Mouse (Mus musculus): Measurements from ENCODE around the gene Fam189a1. TPM values are rescaled to one million over a fixed set of nuclear protein-coding genes. Genes with fewer than 3 reads are reported as not detected.

The Fam189a1 gene
- polyA plus RNA-seq, 1 experiment from 2014 or later = 2.4 TPM

DNA sequence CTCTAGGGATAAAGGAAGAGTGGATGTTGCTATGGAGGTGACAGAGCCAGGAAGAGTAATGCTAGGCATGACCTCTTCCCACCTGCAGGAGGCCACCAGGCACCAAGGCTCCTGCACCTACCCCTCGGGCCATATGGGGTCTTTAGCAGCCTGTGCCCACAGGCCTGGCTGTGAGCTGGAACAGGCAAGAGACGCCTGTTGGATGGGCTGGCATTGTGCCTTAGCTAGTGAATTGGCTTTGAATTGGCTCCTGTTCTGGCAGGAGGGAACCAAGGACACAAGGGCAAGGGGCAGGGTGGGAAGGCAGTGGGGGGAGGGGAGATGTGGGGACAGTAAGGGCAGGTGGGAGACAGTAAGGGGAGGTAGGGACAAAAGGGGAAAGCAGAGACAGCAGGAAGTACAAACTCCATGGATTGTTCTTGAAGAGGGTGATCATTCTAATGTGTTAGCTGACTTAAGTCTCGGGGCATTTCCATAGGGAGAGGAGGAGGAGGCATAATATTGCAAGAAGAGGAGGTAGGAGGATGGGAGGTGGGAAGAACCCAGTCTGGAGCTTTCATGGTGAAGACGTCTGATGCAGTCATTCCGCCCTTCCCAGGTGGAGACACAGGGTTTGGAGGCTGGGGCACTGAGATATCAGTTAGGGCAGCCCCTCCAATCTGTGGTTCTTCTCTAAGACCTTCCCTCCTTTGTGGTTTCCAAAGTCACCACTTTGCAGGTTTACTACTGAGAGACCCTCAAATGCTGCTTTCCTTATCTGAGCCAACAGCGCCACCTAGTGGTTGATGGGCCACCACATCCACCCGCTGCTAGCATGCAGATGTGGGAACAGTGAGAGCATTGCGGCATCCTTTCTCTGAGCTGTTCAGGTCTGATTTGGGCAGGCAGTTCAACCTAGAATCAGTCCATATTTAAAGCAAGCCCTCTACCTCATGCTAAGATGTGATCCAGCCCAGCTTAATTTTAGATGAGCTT, 414.8 kb downstream of the Fam189a1 start:
- Histone ChIP-seq H3K27ac (peak overlapping the region; percentile 23; the same call in 1 of the 2 replicates), H3K36me3 (peaks cover 42% of the 10 kb centered on the region), H3K27me3 (ENCODE audit: insufficient read depth, poor library complexity, severe bottlenecking) (peaks cover 19% of the 10 kb centered on the region), H3K4me1 (replicated peaks) (peaks cover 32% of the 10 kb centered on the region), H3K4me3 (no peak overlapping the region), H3K9me3 (no peaks in the 10 kb centered on the region)
- DNase-seq (ENCODE audit: low spot score) = peak; percentile 90
- 32% methylated on average over 8 of the region's 8 CpGs for WGBS

DNA sequence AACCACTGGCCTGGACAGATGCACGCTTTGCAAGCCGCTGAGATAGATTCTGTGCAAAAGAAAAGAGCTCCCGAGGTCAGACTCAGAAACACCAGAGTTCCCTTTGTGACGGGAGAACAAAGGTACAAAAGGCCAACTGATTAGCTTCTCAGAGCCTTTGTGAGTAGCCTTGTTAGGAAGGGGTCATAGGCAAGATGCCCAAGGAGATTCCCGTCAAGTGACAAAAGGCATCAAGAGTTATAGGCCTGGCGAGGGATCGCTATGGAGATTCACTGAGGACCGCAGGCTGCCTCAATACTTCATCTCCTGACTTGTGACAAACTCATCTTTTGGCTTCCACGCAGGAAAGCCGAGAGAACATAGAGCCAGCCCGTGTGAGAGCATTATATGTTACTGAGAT, 417.2 kb downstream of the Fam189a1 start:
- 30% methylated on average over 11 of the region's 11 CpGs for WGBS
- DNase-seq (ENCODE audit: low spot score) = peak; percentile 36
- H3K4me1 ChIP-seq (replicated peaks) = peaks cover 32% of the 10 kb centered on the region
- peak overlapping the region; percentile 13; the same call in 1 of the 2 replicates for H3K27ac ChIP-seq
- no peaks in the 10 kb centered on the region for H3K9me3 ChIP-seq
- H3K4me3 ChIP-seq = no peak overlapping the region
- H3K27me3 ChIP-seq (ENCODE audit: insufficient read depth, poor library complexity, severe bottlenecking) = peaks cover 22% of the 10 kb centered on the region
- H3K36me3 ChIP-seq = peaks cover 21% of the 10 kb centered on the region

DNA sequence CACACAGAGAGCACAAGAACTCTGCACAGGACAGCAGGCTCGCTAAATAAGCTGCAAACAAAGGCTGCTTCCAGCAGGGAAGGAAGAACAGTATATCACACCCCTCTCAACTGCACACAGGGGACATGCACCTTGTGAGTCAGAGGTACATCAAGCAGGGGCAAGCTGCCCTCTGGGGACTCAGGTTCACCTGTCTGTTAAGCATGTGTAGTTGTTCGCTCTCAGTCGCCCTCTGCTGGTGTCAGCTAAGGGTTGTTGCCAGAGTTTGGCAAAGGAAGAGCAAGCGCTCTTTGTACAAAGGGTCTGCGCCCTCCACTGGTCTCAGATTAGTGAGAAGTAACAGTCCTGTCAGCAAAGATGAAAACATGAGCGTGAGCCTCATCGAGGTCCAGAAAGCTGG, 426.6 kb downstream of the Fam189a1 start:
- 31% methylated on average over 7 of the region's 7 CpGs for WGBS
- H3K4me3 ChIP-seq = no peak overlapping the region
- DNase-seq (ENCODE audit: low spot score) = peak; percentile 73
- no peaks in the 10 kb centered on the region for H3K36me3 ChIP-seq
- 0 out of 2 replicates have a peak, but pooled peaks cover 7% of the 10 kb centered on the region for H3K4me1 ChIP-seq (replicated peaks)
- no peaks in the 10 kb centered on the region for H3K27me3 ChIP-seq (ENCODE audit: insufficient read depth, poor library complexity, severe bottlenecking)
- no peaks in the 10 kb centered on the region for H3K9me3 ChIP-seq
- no peak overlapping the region for H3K27ac ChIP-seq

DNA sequence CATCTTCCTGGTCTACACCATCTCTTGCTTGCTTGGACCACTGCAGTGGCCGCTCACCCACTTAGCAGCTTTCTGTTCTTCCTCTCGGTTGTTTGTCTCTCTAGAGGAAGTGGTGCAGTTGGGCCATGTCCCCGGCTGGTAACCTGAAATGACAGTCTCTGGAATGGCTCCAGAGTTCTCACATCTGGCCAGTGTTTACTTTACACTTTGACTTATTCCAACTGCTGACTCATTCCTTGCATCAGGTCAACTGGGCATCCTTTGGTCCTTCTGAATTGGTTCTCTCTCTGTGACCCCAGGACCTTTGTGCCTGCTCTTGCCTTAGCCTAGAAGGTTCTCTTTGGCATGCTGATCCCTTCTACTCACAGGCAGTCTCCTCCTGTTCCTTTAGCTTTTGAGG, 427.6 kb downstream of the Fam189a1 start:
- no peaks in the 10 kb centered on the region for H3K36me3 ChIP-seq
- H3K4me1 ChIP-seq (replicated peaks) = 0 out of 2 replicates have a peak, but pooled peaks cover 7% of the 10 kb centered on the region
- WGBS = 84% methylated on average over 3 of the region's 3 CpGs
- no peak overlapping the region for H3K4me3 ChIP-seq
- H3K9me3 ChIP-seq = no peaks in the 10 kb centered on the region
- H3K27ac ChIP-seq = no peak overlapping the region
- DNase-seq (ENCODE audit: low spot score) = no peak
- no peaks in the 10 kb centered on the region for H3K27me3 ChIP-seq (ENCODE audit: insufficient read depth, poor library complexity, severe bottlenecking)

DNA sequence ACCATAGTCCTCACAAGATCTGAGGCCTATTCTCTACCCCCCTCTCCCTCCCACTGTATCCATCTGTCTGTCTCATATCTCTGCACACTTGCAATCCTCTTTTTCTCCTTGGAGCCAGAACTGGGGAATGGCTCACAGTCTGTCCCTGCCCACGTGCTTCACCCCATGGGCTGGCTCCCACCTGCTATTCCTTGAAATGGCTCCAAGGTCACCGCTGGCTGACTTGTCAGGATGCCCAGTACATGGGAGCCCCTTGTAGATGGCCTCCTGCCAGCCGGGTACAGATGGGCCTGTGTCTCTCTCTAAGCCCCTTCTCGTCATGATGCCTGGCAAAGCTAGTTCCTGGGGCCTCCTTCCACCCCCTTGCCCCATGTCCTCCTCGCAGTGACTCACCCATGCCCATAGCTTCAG, 428.2 kb downstream of the Fam189a1 start:
- Histone ChIP-seq H3K9me3 (no peaks in the 10 kb centered on the region), H3K4me3 (no peak overlapping the region), H3K36me3 (no peaks in the 10 kb centered on the region), H3K4me1 (replicated peaks) (0 out of 2 replicates have a peak, but pooled peaks cover 7% of the 10 kb centered on the region), H3K27ac (no peak overlapping the region), H3K27me3 (ENCODE audit: insufficient read depth, poor library complexity, severe bottlenecking) (no peaks in the 10 kb centered on the region)
- 91% methylated on average over 5 of the region's 5 CpGs for WGBS
- no peak for DNase-seq (ENCODE audit: low spot score)

DNA sequence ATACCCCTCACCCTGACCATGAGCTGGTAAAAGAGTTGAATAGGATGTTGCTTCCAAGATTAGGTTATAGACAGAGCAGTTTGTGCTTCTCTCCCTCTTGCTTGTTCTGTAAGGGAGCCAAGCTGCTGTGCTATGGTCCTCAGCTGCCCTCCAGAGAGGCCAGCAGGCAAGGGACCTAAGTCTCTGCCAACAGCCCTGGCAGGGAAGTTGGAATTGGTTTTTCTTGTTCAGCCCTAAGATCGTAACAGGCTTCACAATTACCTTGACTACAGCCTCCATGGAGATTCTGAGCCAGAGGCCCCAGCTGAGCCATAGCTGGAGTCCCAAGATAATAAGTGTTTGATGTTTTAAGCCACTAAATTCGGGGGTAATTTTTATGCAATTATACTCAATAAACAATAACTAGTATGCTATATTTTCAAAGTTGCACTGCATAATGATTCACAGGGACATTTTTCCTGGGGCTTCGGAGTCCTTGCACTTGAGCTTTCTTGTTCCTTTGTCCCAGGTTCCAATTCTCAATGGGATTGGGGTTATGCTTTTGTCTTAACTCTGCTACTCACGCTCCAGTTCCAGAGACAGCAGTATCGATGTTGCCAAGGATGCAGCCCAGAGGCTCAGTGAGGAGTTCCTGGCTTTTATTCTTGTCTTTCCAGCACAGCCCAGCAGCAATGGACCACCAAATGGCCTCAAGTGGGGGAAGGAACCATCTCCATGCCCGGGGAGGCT, 430.2 kb downstream of the Fam189a1 start:
- DNase-seq (ENCODE audit: low spot score) = no peak
- WGBS = 85% methylated on average over 6 of the region's 6 CpGs
- Histone ChIP-seq H3K27ac (no peak overlapping the region), H3K27me3 (ENCODE audit: insufficient read depth, poor library complexity, severe bottlenecking) (no peaks in the 10 kb centered on the region), H3K4me1 (replicated peaks) (0 out of 2 replicates have a peak, but pooled peaks cover 7% of the 10 kb centered on the region), H3K4me3 (no peak overlapping the region), H3K36me3 (no peaks in the 10 kb centered on the region), H3K9me3 (no peaks in the 10 kb centered on the region)

DNA sequence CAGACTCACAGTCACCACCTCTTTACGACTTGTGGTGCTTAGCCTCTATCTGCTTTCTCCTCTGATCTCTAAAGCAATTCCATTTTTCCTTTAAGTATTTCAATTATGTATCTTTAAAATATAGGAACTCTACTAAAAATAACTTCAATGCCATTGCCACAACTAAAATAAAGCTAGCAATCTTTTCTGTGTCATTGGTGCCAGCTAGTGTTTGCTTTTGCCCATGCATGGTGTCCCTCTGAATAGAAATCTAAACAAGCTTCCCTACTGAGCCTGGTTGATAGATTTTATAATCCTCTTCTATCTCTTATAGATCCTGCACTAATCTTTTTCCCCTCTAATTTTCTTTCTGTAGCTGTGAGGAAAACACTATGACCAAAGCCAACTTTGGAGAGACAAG, 432.0 kb downstream of the Fam189a1 start:
- Histone ChIP-seq H3K27me3 (ENCODE audit: insufficient read depth, poor library complexity, severe bottlenecking) (no peaks in the 10 kb centered on the region), H3K9me3 (no peaks in the 10 kb centered on the region), H3K27ac (no peak overlapping the region), H3K4me1 (replicated peaks) (0 out of 2 replicates have a peak, but pooled peaks cover 3% of the 10 kb centered on the region), H3K4me3 (no peak overlapping the region), H3K36me3 (no peaks in the 10 kb centered on the region)
- DNase-seq (ENCODE audit: low spot score) = no peak
- 89% methylated on average over 1 of the region's 1 CpGs for WGBS

DNA sequence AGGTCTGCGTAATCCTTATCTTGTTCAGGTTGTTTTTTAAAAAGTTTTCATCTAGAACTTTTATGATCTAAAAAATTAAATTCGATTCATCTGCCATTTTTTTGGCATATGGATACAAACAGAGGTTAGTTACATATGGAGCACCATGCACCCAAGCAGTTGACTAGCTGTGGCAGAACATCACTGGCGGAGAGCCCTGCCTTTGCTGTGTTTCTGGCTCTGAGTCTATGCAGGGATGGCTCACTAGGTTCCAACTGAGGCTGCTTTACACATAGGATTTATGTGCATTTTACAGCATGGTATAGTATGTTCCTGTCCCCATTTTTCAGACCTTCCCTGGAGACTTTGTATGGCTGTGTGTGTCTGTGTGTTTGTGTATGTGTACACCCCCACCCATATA, 433.1 kb downstream of the Fam189a1 start:
- no peaks in the 10 kb centered on the region for H3K4me1 ChIP-seq (replicated peaks)
- no peaks in the 10 kb centered on the region for H3K36me3 ChIP-seq
- 84% methylated on average over 3 of the region's 3 CpGs for whole genome bisulfite sequencing
- no peaks in the 10 kb centered on the region for H3K9me3 ChIP-seq
- no peak overlapping the region for H3K4me3 ChIP-seq
- DNase-seq (ENCODE audit: low spot score) = no peak
- no peak overlapping the region for H3K27ac ChIP-seq
- no peaks in the 10 kb centered on the region for H3K27me3 ChIP-seq (ENCODE audit: insufficient read depth, poor library complexity, severe bottlenecking)

DNA sequence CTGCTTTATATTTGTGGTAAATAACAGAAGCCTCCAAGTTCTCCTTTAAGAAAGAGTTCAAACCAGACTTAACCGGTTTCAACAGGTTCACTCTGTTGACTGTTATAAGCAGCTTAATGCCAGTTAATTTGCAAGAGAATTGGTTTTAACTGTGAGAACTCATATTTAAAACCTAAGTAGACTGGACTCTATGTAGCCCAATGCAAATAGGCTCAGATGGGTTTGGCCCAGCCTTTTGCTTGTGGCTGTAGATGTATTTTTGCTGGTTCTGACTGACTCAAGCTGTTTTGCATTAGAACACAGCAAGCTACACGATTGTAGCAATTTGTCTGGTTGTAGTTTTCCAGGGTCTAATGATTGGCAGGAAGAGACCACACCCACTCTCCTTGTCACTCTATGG, 440.1 kb downstream of the Fam189a1 start:
- 0 out of 2 replicates have a peak, but pooled peaks cover 10% of the 10 kb centered on the region for H3K36me3 ChIP-seq
- no peak for DNase-seq (ENCODE audit: low spot score)
- 80% methylated on average over 2 of the region's 2 CpGs for WGBS

DNA sequence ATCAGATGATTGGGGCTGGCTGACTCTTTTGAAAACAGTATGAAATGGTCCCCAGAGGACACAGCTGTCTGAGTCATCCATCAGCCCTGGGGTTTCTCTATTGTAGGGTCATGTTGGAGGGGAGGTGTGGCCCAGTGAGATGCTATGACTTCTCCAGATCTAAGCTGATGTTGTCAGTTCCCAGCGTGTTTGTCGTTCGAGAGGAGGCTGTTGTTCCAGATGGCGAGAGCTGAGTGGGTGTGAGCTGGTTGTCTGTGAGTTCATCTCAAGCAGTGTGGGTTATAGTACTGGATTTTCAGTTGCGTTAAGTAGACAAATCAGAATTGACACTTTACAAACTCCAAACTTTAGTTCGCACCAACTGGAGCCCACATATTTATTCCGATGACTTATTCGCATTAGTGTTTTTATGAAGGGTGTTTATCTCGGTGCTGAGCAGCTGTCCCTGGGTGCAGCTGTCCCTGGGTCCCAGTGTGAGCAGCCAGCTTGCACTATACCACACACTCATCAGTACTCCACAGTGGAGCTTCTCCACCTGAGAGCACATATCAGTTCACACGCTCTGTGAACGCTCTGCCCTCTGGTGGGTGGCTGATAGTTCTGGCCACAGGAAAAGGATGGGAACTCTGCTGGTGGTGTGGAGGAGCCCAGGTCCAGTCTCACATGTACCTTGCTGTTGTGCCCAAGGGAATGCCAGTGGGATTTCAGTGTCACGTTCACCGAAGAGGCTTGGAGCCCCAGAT, 446.7 kb downstream of the Fam189a1 start:
- Histone ChIP-seq H3K9me3 (no peaks in the 10 kb centered on the region), H3K27ac (no peak overlapping the region), H3K27me3 (ENCODE audit: insufficient read depth, poor library complexity, severe bottlenecking) (no peaks in the 10 kb centered on the region), H3K4me3 (no peak overlapping the region), H3K4me1 (replicated peaks) (no peaks in the 10 kb centered on the region), H3K36me3 (no peaks in the 10 kb centered on the region)
- 89% methylated on average over 13 of the region's 13 CpGs for WGBS
- DNase-seq (ENCODE audit: low spot score) = peak; percentile 9

More for the DNA sequence above, 440.1 kb downstream of the Fam189a1 start:
- Histone ChIP-seq H3K4me3 (no peak overlapping the region), H3K27ac (no peak overlapping the region), H3K27me3 (ENCODE audit: insufficient read depth, poor library complexity, severe bottlenecking) (no peaks in the 10 kb centered on the region), H3K4me1 (replicated peaks) (no peaks in the 10 kb centered on the region), H3K9me3 (no peaks in the 10 kb centered on the region)

DNA sequence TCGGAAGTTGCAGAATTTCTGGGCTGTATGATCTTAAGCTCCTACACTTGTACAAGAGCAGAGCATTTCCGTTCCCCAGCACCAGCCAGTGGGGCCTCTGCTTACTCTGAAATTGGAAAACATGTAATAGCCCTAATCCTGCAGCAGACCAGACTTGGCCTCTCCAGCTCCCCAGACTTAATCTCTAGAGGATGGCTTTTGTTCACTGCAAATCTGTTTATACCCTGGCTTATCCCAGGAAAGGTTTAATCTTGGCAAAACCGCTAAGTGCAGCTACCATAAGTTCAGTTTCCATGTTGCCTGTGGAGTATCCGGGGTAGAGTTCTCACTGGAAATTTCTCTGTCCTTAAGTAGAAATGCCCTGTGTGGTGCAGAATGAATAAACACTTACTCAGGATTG, 448.2 kb downstream of the Fam189a1 start:
- H3K27ac ChIP-seq = no peak overlapping the region
- H3K9me3 ChIP-seq = no peaks in the 10 kb centered on the region
- 89% methylated on average over 4 of the region's 4 CpGs for WGBS
- no peak overlapping the region for H3K4me3 ChIP-seq
- H3K36me3 ChIP-seq = no peaks in the 10 kb centered on the region
- H3K4me1 ChIP-seq (replicated peaks) = no peaks in the 10 kb centered on the region
- no peaks in the 10 kb centered on the region for H3K27me3 ChIP-seq (ENCODE audit: insufficient read depth, poor library complexity, severe bottlenecking)
- no peak for DNase-seq (ENCODE audit: low spot score)

Measured in hindbrain, embryonic 10.5 days (tissue).